Mouse (Mus musculus) T-cell, adult 66 days (primary cell): ENCODE data around the gene Lipk. TPM values are rescaled to one million over a fixed set of nuclear protein-coding genes. Genes with fewer than 3 reads are reported as not detected.

Source experiments
- total RNA-seq, 2 experiments: library from RNA; stranded (reverse); gene quantifications; 3 replicates in 1 of 2; 4 replicates in 1 of 2; pipeline ENCODE4 v1.2.4; 2023

Lipk gene
- total RNA-seq = not detected

GRCm38 (mm10) chr19:34008002-34008401 is at the start of gene Lipk:
Gene Lipk, plus strand, starts transcription at chr19:34008290.

GRCm38 (mm10) chr19:33960887-33961286 is 47.2 kb upstream of the Lipk start, which contains the start of gene Lipf:
Gene Lipf, plus strand, starts transcription at chr19:33961187.

DNA sequence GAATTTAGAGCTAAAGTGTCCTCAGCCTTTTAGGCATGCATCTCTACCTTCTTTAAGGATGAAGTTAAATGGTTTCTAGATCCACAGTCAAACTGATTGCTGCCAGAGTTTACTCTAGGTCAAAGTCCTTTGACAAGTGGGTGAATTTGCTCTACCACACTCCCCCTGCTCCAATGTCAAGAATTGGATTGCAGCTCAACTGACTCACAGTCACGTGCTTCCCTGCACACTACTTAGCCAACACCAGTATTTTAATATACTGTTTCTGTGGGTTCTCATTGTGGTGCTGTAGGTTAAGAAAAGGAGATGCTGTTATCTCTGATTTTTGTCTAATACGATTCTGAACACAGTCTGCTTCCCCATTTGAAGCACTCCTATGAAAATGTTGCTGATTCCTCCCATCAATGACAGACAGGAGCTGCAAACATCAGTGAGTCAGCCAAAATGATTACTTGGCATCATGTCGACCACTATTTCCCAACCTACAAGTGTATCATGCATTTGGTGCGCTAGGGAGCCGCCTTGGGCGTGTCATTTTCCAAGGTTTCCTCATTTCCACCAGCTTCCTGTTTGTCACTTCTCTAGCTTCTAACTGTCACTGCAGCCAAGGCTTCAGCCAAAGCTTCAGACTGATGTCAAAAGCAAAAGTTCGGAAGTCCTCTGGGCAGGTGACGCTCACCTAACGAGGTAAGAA is 58.8 kb downstream of the Lipk start, which contains the start of gene Lipn:
Gene Lipn (plus strand): TSS at position 580 of the 694 bp plus-strand sequence.

Other genes with a start within 250 kb of the Lipk start
- 1 to 10 TPM; 4.6 to 5.6 TPM for gene Lipo3, start 246.3 kb upstream of the Lipk start, total RNA-seq
- gene Lipo1, start 220.8 kb upstream of the Lipk start, total RNA-seq = not detected
- gene Lipf, start 47.1 kb upstream of the Lipk start, total RNA-seq = not detected
- not detected for gene Lipn, start 59.1 kb downstream of the Lipk start, total RNA-seq
- gene Lipm, start 92.6 kb downstream of the Lipk start, total RNA-seq = not detected
- not detected for gene Ankrd22, start 157.8 kb downstream of the Lipk start, total RNA-seq
- 10 to 100 TPM; 51.2 to 63.3 TPM for gene Stambpl1, start 183.9 kb downstream of the Lipk start, total RNA-seq
- gene Acta2, start 247.3 kb downstream of the Lipk start, total RNA-seq = not detected